Mouse (Mus musculus): Measurements from ENCODE around the gene Arid1b.

DNA sequence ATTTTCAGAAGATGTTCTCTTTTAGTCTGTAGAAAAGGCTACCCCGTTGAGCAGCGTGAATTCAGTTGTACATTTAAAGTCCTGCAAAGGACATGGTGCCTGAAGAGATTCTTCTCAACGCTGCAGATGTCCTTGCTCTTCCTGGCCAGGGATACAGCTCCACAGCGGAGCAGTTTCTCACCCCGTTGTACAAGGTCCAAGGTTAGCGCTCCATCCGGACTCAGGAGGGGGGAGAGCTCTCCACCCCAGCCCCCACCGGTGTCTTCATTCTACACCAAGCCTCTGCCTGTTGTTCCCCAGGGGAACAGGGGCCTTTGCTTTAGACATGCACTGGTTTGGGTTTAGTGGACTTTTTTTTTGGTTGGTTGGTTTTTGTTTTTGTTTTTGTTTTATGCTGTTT, 139.7 kb downstream of the Arid1b start:
- no peak for TF ChIP-seq POLR2A (IDR thresholded peaks at IDR 0.05; ENCODE audit: control insufficient read depth, extremely low read depth, insufficient read depth, low read length, poor library complexity)
- TF ChIP-seq CTCF (IDR thresholded peaks at IDR 0.05; ENCODE audit: borderline replicate concordance, control insufficient read depth, extremely low read depth, insufficient read depth, low read length, poor library complexity): no peak
